ENCODE assay signal across 9 mouse cellular contexts in the genomic region with DNA sequence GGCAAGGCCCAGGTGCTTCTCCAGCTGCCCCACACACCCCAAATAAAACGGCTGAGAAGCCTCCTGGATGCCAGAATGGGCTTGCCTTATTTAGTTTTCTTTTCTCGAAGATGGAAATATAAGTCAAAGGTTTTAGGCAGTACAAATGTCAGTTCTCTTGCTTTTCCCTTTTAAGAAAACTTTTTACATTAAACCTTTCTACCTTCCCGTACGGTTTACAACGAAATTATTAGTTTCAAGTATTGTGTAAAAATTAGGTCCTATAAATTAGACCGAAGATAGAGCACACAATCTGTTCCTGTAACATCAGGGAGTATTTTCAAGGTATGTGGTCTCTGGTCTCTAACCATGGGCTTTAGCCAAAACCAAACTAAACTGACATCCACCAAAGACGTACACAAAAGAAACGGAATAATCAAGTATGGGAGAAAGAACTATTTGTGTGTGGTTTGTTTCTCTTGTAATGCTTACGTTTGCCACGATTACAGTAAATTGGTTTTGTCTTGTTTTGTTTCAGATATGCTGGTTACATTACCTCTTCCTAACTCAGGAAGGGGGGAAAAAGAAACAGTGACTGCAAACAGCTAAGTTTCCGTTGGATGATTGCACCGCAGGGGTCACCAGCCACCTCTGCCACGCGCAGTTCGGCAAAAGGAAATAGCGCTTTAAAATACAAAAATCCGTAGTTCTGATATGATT. TPM values are rescaled to one million over a fixed set of nuclear protein-coding genes. Genes with fewer than 3 reads are reported as not detected.
DNase-seq lines count a peak whose midpoint lies in the region; ATAC-seq and TF ChIP-seq lines count a peak whose summit lies in the region.
"Had no signal": no experiment of that assay in that cellular context is flagged by ENCODE, and none has a peak within 500 bp of the region (broad histone marks: within the 10 kb centered on the region; RNA-seq: fewer than 3 reads in every experiment).

No protein-coding gene starts in this region.

- peak overlapping the region; percentile 80 for H3K4me3 ChIP-seq in heart, adult 2 months
- peak overlapping the region; percentile 51 for H3K4me3 ChIP-seq in heart, postnatal 0 days (ENCODE audit: low read depth, low read length)
- H3K4me3 ChIP-seq in liver, embryonic 16.5 days (ENCODE audit: low read depth, low read length): no peak overlapping the region; the same call in 1 of the 2 replicates

- no peak for TF ChIP-seq CTCF in heart, adult 2 months (IDR thresholded peaks at IDR 0.05)
- TF ChIP-seq CTCF in heart, postnatal 0 days (IDR thresholded peaks at IDR 0.05; ENCODE audit: low read depth): no peak

- no peak for TF ChIP-seq POLR2A in heart, adult 2 months (IDR thresholded peaks at IDR 0.05; ENCODE audit: insufficient read depth, low read depth, low read length)

- H3K4me2 ChIP-seq in heart, postnatal 0 days (ENCODE audit: low read depth, low read length): peak overlapping the region; percentile 83
- 0 out of 2 replicates have a peak overlapping the region, but pooled peaks have one; percentile 66 for H3K4me2 ChIP-seq in liver, embryonic 16.5 days (ENCODE audit: low read depth, low read length)

- intact Hi-C loops in heart, adult 2 months (cut with DNase I): loop anchor here (1.0 to 5.0 kb wide), 2 partner anchors 40 to 94 kb away; no protein-coding TSS in a partner anchor

- no peak for TF ChIP-seq EP300 in heart, adult 2 months (IDR thresholded peaks at IDR 0.05; ENCODE audit: insufficient read depth, low read depth, low read length)
- TF ChIP-seq EP300 in heart, postnatal 0 days (IDR thresholded peaks at IDR 0.05; ENCODE audit: low read depth): no peak

- no peaks in the 10 kb centered on the region for H3K79me2 ChIP-seq in heart, adult 2 months (replicated peaks; ENCODE audit: control insufficient read depth, insufficient read depth, low read length)

- peak overlapping the region; percentile 95 for H3K27ac ChIP-seq in heart, adult 2 months
- H3K27ac ChIP-seq in heart, postnatal 0 days (ENCODE audit: low read depth): peak overlapping the region; percentile 88
- no peak overlapping the region for H3K27ac ChIP-seq in liver, embryonic 16.5 days (ENCODE audit: low read length)

- no peak for DNase-seq in heart, adult 2 months
- no peak for DNase-seq in heart, adult 11 months
- DNase-seq in 416B (ENCODE audit: low read depth) (peak; percentile 54), MN1 (ENCODE audit: low spot score) (no peak)
- no peak for DNase-seq in heart, postnatal 0 days (ENCODE audit: low spot score)
- no peak for DNase-seq in adrenal gland, postnatal 25 days
- no peak for DNase-seq in ovary, postnatal 10 days (ENCODE audit: low spot score)
- DNase-seq: thymus, postnatal 36 days had no signal

- ATAC-seq in heart, postnatal 0 days (ENCODE audit: insufficient read depth, low read depth): no peak
- no peak for ATAC-seq in liver, embryonic 16.5 days (ENCODE audit: low read depth)

- 21% methylated on average over 17 of the region's 17 CpGs for WGBS in heart, adult 2 months
- WGBS in heart, postnatal 0 days: 12% methylated on average over 17 of the region's 17 CpGs
- WGBS in liver, embryonic 16.5 days (ENCODE audit: insufficient replicate concordance): 6% methylated on average over 17 of the region's 17 CpGs

- no peaks in the 10 kb centered on the region for H3K9me3 ChIP-seq in heart, postnatal 0 days (replicated peaks; ENCODE audit: control insufficient read depth, low read length)
- no peaks in the 10 kb centered on the region for H3K9me3 ChIP-seq in liver, embryonic 16.5 days (replicated peaks; ENCODE audit: control insufficient read depth, low read length)

- H3K4me1 ChIP-seq in heart, adult 2 months (ENCODE audit: control insufficient read depth, insufficient read depth, low read length): peaks cover 8% of the 10 kb centered on the region
- no peaks in the 10 kb centered on the region for H3K4me1 ChIP-seq in heart, postnatal 0 days (ENCODE audit: control insufficient read depth, insufficient read depth)
- H3K4me1 ChIP-seq in liver, embryonic 16.5 days (ENCODE audit: control insufficient read depth, low read depth, low read length): peaks cover 5% of the 10 kb centered on the region

- H3K9ac ChIP-seq in heart, adult 2 months (ENCODE audit: low read depth, low read length): peak overlapping the region; percentile 97
- H3K9ac ChIP-seq in heart, postnatal 0 days (replicated peaks; ENCODE audit: low read depth, low read length): peak overlapping the region; percentile 62
- no peak overlapping the region for H3K9ac ChIP-seq in liver, embryonic 16.5 days (ENCODE audit: low read depth, low read length)

- peaks cover 2% of the 10 kb centered on the region for H3K27me3 ChIP-seq in heart, adult 2 months (ENCODE audit: control insufficient read depth, insufficient read depth, low read length)
- H3K27me3 ChIP-seq in heart, postnatal 0 days (ENCODE audit: control insufficient read depth, insufficient read depth, low read length): peaks cover 64% of the 10 kb centered on the region
- H3K27me3 ChIP-seq in liver, embryonic 16.5 days (ENCODE audit: control insufficient read depth, insufficient read depth, low read depth, low read length): peaks cover 68% of the 10 kb centered on the region

- H3K36me3 ChIP-seq in heart, adult 2 months (ENCODE audit: control insufficient read depth, insufficient read depth, low read length): no peaks in the 10 kb centered on the region
- no peaks in the 10 kb centered on the region for H3K36me3 ChIP-seq in heart, postnatal 0 days (replicated peaks; ENCODE audit: control insufficient read depth, insufficient read depth, low read length)
- H3K36me3 ChIP-seq in liver, embryonic 16.5 days (ENCODE audit: control insufficient read depth, insufficient read depth): no peaks in the 10 kb centered on the region

RNA-seq across cellular contexts. Expression of gene Mecom, which starts 41.3 kb away (rescaled TPM):
- total RNA-seq in heart, adult 2 months (2021): 10 to 100 TPM; 12.5 to 18.6 TPM
- 5.2 and 11.9 TPM in 2 replicates for polyA plus RNA-seq in heart, adult 2 months (2012; rRNA removed)
- 18.9 and 29.6 TPM in 2 replicates for total RNA-seq in heart, postnatal 0 days (2014; rRNA removed; ENCODE audit: low replicate concordance)
- 8.4 and 8.5 TPM in 2 replicates for polyA plus RNA-seq in heart, postnatal 0 days (2015; fragmentation: Nextera tagmentation; extraction: Ambion mirVana)
- 0.98 and 1.0 TPM in 2 replicates for polyA plus RNA-seq in liver, embryonic 16.5 days (2015; fragmentation: Nextera tagmentation; extraction: Ambion mirVana)
- total RNA-seq in adrenal gland, postnatal 25 days (2021): 4.1 and 7.1 TPM in 2 replicates
